Mouse (Mus musculus): ENCODE measurements around the gene Gabbr2. TPM values are rescaled to one million over a fixed set of nuclear protein-coding genes. Genes with fewer than 3 reads are reported as not detected.

The Gabbr2 gene
- polyA plus RNA-seq, 1 experiment from 2014 or later: 0.04 TPM

- Histone ChIP-seq H3K4me3 (no peak overlapping the region), H3K4me1 (peaks cover 13% of the 10 kb centered on the region; the same call in 1 of the 2 replicates), H3K27ac (no peak overlapping the region), H3K4me2 (no peak overlapping the region), H3K27me3 (no peaks in the 10 kb centered on the region), H3K36me3 (no peaks in the 10 kb centered on the region), H3K9me3 (no peaks in the 10 kb centered on the region), H3K9ac (no peak overlapping the region)
- 26% methylated on average over 13 of the region's 13 CpGs for WGBS
- ATAC-seq (ENCODE audit: borderline replicate concordance, extremely low read depth, low FRiP score, low TSS enrichment): peak; percentile 84; the same call in 1 of the 2 replicates
These were observed 132.8 kb downstream of the Gabbr2 start for GRCm38 (mm10) chr4:46858899-46859298.

GRCm38 (mm10) chr4:46856145-46856544, 135.5 kb downstream of the Gabbr2 start:
- Histone ChIP-seq H3K4me1 (peaks cover 10% of the 10 kb centered on the region; the same call in 1 of the 2 replicates), H3K4me2 (no peak overlapping the region), H3K27me3 (no peaks in the 10 kb centered on the region), H3K36me3 (no peaks in the 10 kb centered on the region), H3K9ac (no peak overlapping the region), H3K27ac (no peak overlapping the region), H3K4me3 (no peak overlapping the region), H3K9me3 (no peaks in the 10 kb centered on the region)
- WGBS: 87% methylated on average over 8 of the region's 8 CpGs
- no peak for ATAC-seq (ENCODE audit: borderline replicate concordance, extremely low read depth, low FRiP score, low TSS enrichment)

GRCm38 (mm10) chr4:46854686-46855385, 136.8 kb downstream of the Gabbr2 start:
- H3K27ac ChIP-seq: no peak overlapping the region
- no peak overlapping the region for H3K9ac ChIP-seq
- peaks cover 10% of the 10 kb centered on the region; the same call in 1 of the 2 replicates for H3K4me1 ChIP-seq
- no peaks in the 10 kb centered on the region for H3K27me3 ChIP-seq
- H3K36me3 ChIP-seq: no peaks in the 10 kb centered on the region
- no peak overlapping the region for H3K4me2 ChIP-seq
- 64% methylated on average over 23 of the region's 23 CpGs for WGBS
- no peak for ATAC-seq (ENCODE audit: borderline replicate concordance, extremely low read depth, low FRiP score, low TSS enrichment)
- H3K4me3 ChIP-seq: no peak overlapping the region
- H3K9me3 ChIP-seq: no peaks in the 10 kb centered on the region

GRCm38 (mm10) chr4:46853852-46854460, 137.7 kb downstream of the Gabbr2 start:
- Histone ChIP-seq H3K27me3 (no peaks in the 10 kb centered on the region), H3K9ac (no peak overlapping the region), H3K36me3 (no peaks in the 10 kb centered on the region), H3K27ac (no peak overlapping the region), H3K4me1 (peaks cover 6% of the 10 kb centered on the region; the same call in 1 of the 2 replicates), H3K9me3 (no peaks in the 10 kb centered on the region), H3K4me2 (no peak overlapping the region), H3K4me3 (no peak overlapping the region)
- 56% methylated on average over 12 of the region's 12 CpGs for WGBS
- ATAC-seq (ENCODE audit: borderline replicate concordance, extremely low read depth, low FRiP score, low TSS enrichment): no peak; the same call in 1 of the 2 replicates

- no peak overlapping the region for H3K4me2 ChIP-seq
- H3K9ac ChIP-seq: no peak overlapping the region
- no peaks in the 10 kb centered on the region for H3K27me3 ChIP-seq
- no peaks in the 10 kb centered on the region for H3K9me3 ChIP-seq
- no peaks in the 10 kb centered on the region for H3K4me1 ChIP-seq
- ATAC-seq (ENCODE audit: borderline replicate concordance, extremely low read depth, low FRiP score, low TSS enrichment): no peak
- H3K27ac ChIP-seq: no peak overlapping the region
- H3K4me3 ChIP-seq: no peak overlapping the region
- no peaks in the 10 kb centered on the region for H3K36me3 ChIP-seq
These were observed 143.9 kb downstream of the Gabbr2 start for GRCm38 (mm10) chr4:46847745-46848144.

- Histone ChIP-seq H3K9ac (no peak overlapping the region), H3K4me2 (no peak overlapping the region), H3K27ac (no peak overlapping the region), H3K27me3 (no peaks in the 10 kb centered on the region), H3K36me3 (no peaks in the 10 kb centered on the region), H3K9me3 (no peaks in the 10 kb centered on the region), H3K4me3 (no peak overlapping the region), H3K4me1 (no peaks in the 10 kb centered on the region)
- WGBS: 91% methylated on average over 10 of the region's 10 CpGs
- no peak for ATAC-seq (ENCODE audit: borderline replicate concordance, extremely low read depth, low FRiP score, low TSS enrichment)
These were observed 145.3 kb downstream of the Gabbr2 start for GRCm38 (mm10) chr4:46846396-46846795.

GRCm38 (mm10) chr4:46844982-46845643, 146.6 kb downstream of the Gabbr2 start:
- no peak overlapping the region for H3K27ac ChIP-seq
- H3K9me3 ChIP-seq: no peaks in the 10 kb centered on the region
- ATAC-seq (ENCODE audit: borderline replicate concordance, extremely low read depth, low FRiP score, low TSS enrichment): no peak
- no peak overlapping the region for H3K4me2 ChIP-seq
- H3K4me1 ChIP-seq: no peaks in the 10 kb centered on the region
- WGBS: 71% methylated on average over 6 of the region's 6 CpGs
- no peak overlapping the region for H3K4me3 ChIP-seq
- H3K36me3 ChIP-seq: no peaks in the 10 kb centered on the region
- H3K27me3 ChIP-seq: no peaks in the 10 kb centered on the region
- H3K9ac ChIP-seq: no peak overlapping the region

- ATAC-seq (ENCODE audit: borderline replicate concordance, extremely low read depth, low FRiP score, low TSS enrichment): no peak
- WGBS: 79% methylated on average over 5 of the region's 5 CpGs
- H3K9ac ChIP-seq: no peak overlapping the region
- H3K27ac ChIP-seq: no peak overlapping the region
- H3K4me2 ChIP-seq: no peak overlapping the region
- no peaks in the 10 kb centered on the region for H3K36me3 ChIP-seq
- H3K4me1 ChIP-seq: no peaks in the 10 kb centered on the region
- H3K9me3 ChIP-seq: no peaks in the 10 kb centered on the region
- no peak overlapping the region for H3K4me3 ChIP-seq
- H3K27me3 ChIP-seq: no peaks in the 10 kb centered on the region
These were observed 147.1 kb downstream of the Gabbr2 start for GRCm38 (mm10) chr4:46844567-46844966.

- ATAC-seq (ENCODE audit: borderline replicate concordance, extremely low read depth, low FRiP score, low TSS enrichment): no peak
- no peak overlapping the region for H3K4me3 ChIP-seq
- H3K36me3 ChIP-seq: no peaks in the 10 kb centered on the region
- 84% methylated on average over 7 of the region's 7 CpGs for WGBS
- H3K9me3 ChIP-seq: no peaks in the 10 kb centered on the region
- no peak overlapping the region for H3K27ac ChIP-seq
- no peaks in the 10 kb centered on the region; the same call in 1 of the 2 replicates for H3K27me3 ChIP-seq
- no peak overlapping the region for H3K4me2 ChIP-seq
- H3K4me1 ChIP-seq: no peaks in the 10 kb centered on the region
- H3K9ac ChIP-seq: no peak overlapping the region
These were observed 149.1 kb downstream of the Gabbr2 start for GRCm38 (mm10) chr4:46842596-46842995.

GRCm38 (mm10) chr4:46840146-46840545, 151.5 kb downstream of the Gabbr2 start:
- H3K4me3 ChIP-seq: no peak overlapping the region
- WGBS: 55% methylated on average over 6 of the region's 6 CpGs
- no peak for ATAC-seq (ENCODE audit: borderline replicate concordance, extremely low read depth, low FRiP score, low TSS enrichment)
- H3K27me3 ChIP-seq: no peaks in the 10 kb centered on the region; the same call in 1 of the 2 replicates
- H3K4me2 ChIP-seq: no peak overlapping the region
- no peaks in the 10 kb centered on the region for H3K4me1 ChIP-seq
- H3K27ac ChIP-seq: no peak overlapping the region
- H3K36me3 ChIP-seq: no peaks in the 10 kb centered on the region
- no peak overlapping the region for H3K9ac ChIP-seq
- no peaks in the 10 kb centered on the region for H3K9me3 ChIP-seq

GRCm38 (mm10) chr4:46837362-46837761, 154.3 kb downstream of the Gabbr2 start:
- Histone ChIP-seq H3K4me2 (no peak overlapping the region), H3K27ac (no peak overlapping the region), H3K4me1 (no peaks in the 10 kb centered on the region), H3K9ac (no peak overlapping the region), H3K36me3 (no peaks in the 10 kb centered on the region), H3K9me3 (no peaks in the 10 kb centered on the region), H3K4me3 (no peak overlapping the region), H3K27me3 (no peaks in the 10 kb centered on the region; the same call in 1 of the 2 replicates)
- WGBS: 69% methylated on average over 7 of the region's 7 CpGs
- ATAC-seq (ENCODE audit: borderline replicate concordance, extremely low read depth, low FRiP score, low TSS enrichment): no peak

GRCm38 (mm10) chr4:46836065-46836464, 155.6 kb downstream of the Gabbr2 start:
- H3K4me2 ChIP-seq: no peak overlapping the region
- H3K27me3 ChIP-seq: no peaks in the 10 kb centered on the region; the same call in 1 of the 2 replicates
- H3K4me1 ChIP-seq: no peaks in the 10 kb centered on the region
- WGBS: 54% methylated on average over 18 of the region's 18 CpGs
- no peaks in the 10 kb centered on the region for H3K36me3 ChIP-seq
- no peak overlapping the region for H3K9ac ChIP-seq
- H3K27ac ChIP-seq: no peak overlapping the region
- H3K4me3 ChIP-seq: no peak overlapping the region
- no peak for ATAC-seq (ENCODE audit: borderline replicate concordance, extremely low read depth, low FRiP score, low TSS enrichment)
- no peaks in the 10 kb centered on the region for H3K9me3 ChIP-seq

Measured in lung, embryonic 15.5 days (tissue).